Mouse (Mus musculus) stomach, embryonic 14.5 days (tissue): Measurements from ENCODE around the gene Mroh2a. TPM values are rescaled to one million over a fixed set of nuclear protein-coding genes. Genes with fewer than 3 reads are reported as not detected.
"Not testable (repeated sequence)": the region's sequence is repeated elsewhere in the genome, so short reads cannot be mapped to it uniquely, and the experiment has no call there.

Experiments used
- ATAC-seq: fragments of 200-750 bp; cut with Nextera tagmentation; 2 replicates; pipeline ENCODE4 v1.8.0; 2017; ENCODE audit warnings: low read depth, moderate TSS enrichment; ENCODE audit not compliant: insufficient number of reproducible peaks, insufficient read depth, low FRiP score
- H3K27ac ChIP-seq: fragments of 300-500 bp; sonication (generic); 2 replicates; pipeline ENCODE4 v1.5.1; 2014; ENCODE audit warnings: mild to moderate bottlenecking, low read length, moderate library complexity, mixed read lengths
- H3K27me3 ChIP-seq: fragments of 300-500 bp; sonication (generic); 2 replicates; pipeline ENCODE4 v1.6.1; 2014; ENCODE audit warnings: low read length, control low read depth, mixed read lengths; ENCODE audit not compliant: control insufficient read depth, insufficient read depth
- H3K36me3 ChIP-seq: fragments of 300-500 bp; sonication (generic); 2 replicates; pipeline ENCODE4 v1.6.1; 2014; ENCODE audit warnings: mild to moderate bottlenecking, control low read depth, low read length, moderate library complexity, mixed read lengths; ENCODE audit not compliant: control insufficient read depth, insufficient read depth
- H3K4me1 ChIP-seq: fragments of 300-500 bp; sonication (generic); 2 replicates; pipeline ENCODE4 v1.6.1; 2014; ENCODE audit warnings: low read length, control low read depth, mixed read lengths; ENCODE audit not compliant: control insufficient read depth, insufficient read depth
- H3K4me2 ChIP-seq: fragments of 300-500 bp; sonication (generic); replicated peaks from 2 replicates; pipeline ENCODE4 v1.6.1; 2014; ENCODE audit warnings: low read depth, low read length, control low read depth
- H3K4me3 ChIP-seq: fragments of 300-500 bp; sonication (generic); 2 replicates; pipeline ENCODE4 v1.5.1; 2014; ENCODE audit warnings: low read depth, low read length, control low read depth
- H3K9ac ChIP-seq: fragments of 300-500 bp; sonication (generic); replicated peaks from 2 replicates; pipeline ENCODE4 v1.6.1; 2014; ENCODE audit warnings: low read depth, mild to moderate bottlenecking, control low read depth, low read length, moderate library complexity, mixed read lengths
- H3K9me3 ChIP-seq: fragments of 300-500 bp; sonication (generic); 2 replicates; pipeline ENCODE4 v1.6.1; 2016; ENCODE audit warnings: low read depth, low read length, control low read depth; ENCODE audit not compliant: control insufficient read depth
- WGBS: fragments of 180-500 bp; shearing (Covaris S2); extraction: QIAGEN DNeasy Blood & Tissue Kit; methylation state at CpG from one replicate; pipeline ENCODE4 v1.1.7; 2014; 5-methylcytosine and 5-hydroxymethylcytosine counted together
- polyA plus RNA-seq: library from polyadenylated mRNA; unstranded; fragments of >200 nt; fragmentation: Nextera tagmentation; extraction: Ambion mirVana; gene quantifications from 2 replicates; pipeline ENCODE4 v1.2.1, GENCODE M21; 2014

Gene Mroh2a
- polyA plus RNA-seq, 1 experiment from 2014 or later, result 1.9 TPM

GRCm38 (mm10) chr1:88223011-88223515 lies 3.7 kb upstream of the Mroh2a start:
- H3K27ac ChIP-seq, H3K4me2 ChIP-seq, H3K4me1 ChIP-seq, ATAC-seq, H3K4me3 ChIP-seq, H3K27me3 ChIP-seq, H3K9ac ChIP-seq, H3K36me3 ChIP-seq: not testable (repeated sequence)
- H3K9me3 ChIP-seq, result peaks cover 28% of the 10 kb centered on the region

DNA sequence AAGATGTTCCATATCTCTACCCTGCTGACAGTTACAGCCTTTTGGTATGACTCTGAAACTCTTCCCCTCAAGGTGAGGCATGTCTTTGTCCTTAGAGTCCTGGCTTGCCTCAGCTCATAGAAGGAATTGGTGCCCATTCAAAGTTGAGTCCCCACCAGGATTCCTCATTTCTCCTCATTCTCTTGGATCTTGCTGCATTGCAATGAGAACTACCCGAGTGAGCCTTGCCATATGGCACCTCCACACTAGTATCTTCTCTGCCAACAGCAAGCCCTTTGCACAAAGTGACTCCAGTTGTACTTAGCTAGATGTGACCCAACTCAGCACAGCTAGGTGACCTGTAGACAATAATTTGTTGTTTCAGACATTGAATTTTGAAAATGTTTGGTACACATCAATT lies 3.2 kb upstream of the Mroh2a start:
- Histone ChIP-seq H3K9me3 (peaks cover 33% of the 10 kb centered on the region), H3K4me3 (no peak overlapping the region), H3K27me3 (no peaks in the 10 kb centered on the region), H3K36me3 (no peaks in the 10 kb centered on the region), H3K4me2 (no peak overlapping the region), H3K9ac (no peak overlapping the region), H3K4me1 (no peaks in the 10 kb centered on the region), H3K27ac (no peak overlapping the region)
- WGBS, result 46% methylated on average over 1 of the region's 1 CpGs
- ATAC-seq, result no peak

DNA sequence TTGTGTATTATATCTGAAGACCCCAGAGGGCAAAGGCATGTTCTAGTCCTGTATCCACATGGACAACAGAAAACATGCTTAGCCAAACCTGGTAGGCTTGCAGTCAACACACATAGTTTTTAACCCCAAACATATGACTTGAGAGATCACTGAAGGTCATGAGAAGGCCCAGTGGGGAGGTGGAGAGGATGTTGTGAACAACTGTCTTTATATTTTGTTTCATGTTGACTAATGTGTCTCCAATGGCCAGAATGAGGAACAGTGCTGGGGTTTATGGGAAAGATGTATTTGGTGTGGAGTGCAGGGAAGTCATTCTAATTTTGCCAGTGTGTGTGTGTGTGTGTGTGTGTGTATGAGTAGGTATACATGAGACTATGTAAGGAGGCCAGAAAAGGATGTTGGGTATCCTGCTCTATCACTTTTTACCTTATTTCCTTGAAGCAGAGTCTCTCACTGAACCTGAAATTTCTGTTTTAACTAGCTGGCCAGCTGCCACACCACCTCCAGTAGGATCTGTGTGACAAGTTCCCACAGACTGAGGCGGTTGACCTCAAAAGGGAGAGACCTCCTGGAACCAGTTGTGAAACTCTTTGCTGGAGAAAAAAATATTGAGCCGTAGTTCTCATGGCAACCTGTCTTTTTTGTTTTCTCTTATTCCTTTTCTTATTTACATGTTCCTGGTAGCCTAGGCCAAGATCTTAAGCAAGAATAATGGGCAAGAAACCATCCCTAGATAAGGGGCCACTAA lies 2.6 kb upstream of the Mroh2a start:
- Histone ChIP-seq H3K4me1 (no peaks in the 10 kb centered on the region), H3K27ac (no peak overlapping the region), H3K4me2 (no peak overlapping the region), H3K9me3 (peaks cover 39% of the 10 kb centered on the region), H3K36me3 (no peaks in the 10 kb centered on the region), H3K4me3 (no peak overlapping the region), H3K9ac (no peak overlapping the region), H3K27me3 (no peaks in the 10 kb centered on the region)
- no peak for ATAC-seq
- WGBS, result 69% methylated on average over 2 of the region's 2 CpGs

DNA sequence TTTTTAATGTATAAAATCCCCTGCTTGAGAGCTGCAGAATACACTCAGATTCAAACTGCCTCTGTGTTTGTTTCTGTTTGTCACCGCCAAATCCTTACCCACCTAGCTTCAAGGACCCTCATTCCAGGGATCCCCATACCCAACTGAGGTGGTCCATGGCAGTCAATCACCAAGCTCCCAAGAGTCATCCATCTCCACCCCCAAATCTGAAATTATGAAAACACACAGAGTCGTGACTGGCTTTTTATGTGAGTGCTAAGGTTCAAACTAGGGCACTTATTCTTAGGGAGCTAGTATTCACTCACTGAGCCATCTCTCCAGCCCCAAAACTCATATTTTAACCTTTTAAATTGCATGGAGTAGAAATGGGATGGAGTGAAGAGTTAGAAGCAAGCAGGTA lies 1.5 kb upstream of the Mroh2a start:
- H3K9ac ChIP-seq, ATAC-seq, H3K4me2 ChIP-seq, H3K4me1 ChIP-seq, H3K36me3 ChIP-seq, H3K4me3 ChIP-seq, H3K27ac ChIP-seq, H3K27me3 ChIP-seq: not testable (repeated sequence)
- 34% methylated on average over 2 of the region's 2 CpGs for WGBS
- H3K9me3 ChIP-seq, result peaks cover 50% of the 10 kb centered on the region

- Histone ChIP-seq H3K9ac (no peak overlapping the region), H3K9me3 (peaks cover 54% of the 10 kb centered on the region), H3K27me3 (no peaks in the 10 kb centered on the region), H3K36me3 (no peaks in the 10 kb centered on the region), H3K27ac (no peak overlapping the region), H3K4me2 (no peak overlapping the region), H3K4me1 (no peaks in the 10 kb centered on the region), H3K4me3 (no peak overlapping the region)
- no peak for ATAC-seq
Measured at GRCm38 (mm10) chr1:88225741-88226140, 1.0 kb upstream of the Mroh2a start.

DNA sequence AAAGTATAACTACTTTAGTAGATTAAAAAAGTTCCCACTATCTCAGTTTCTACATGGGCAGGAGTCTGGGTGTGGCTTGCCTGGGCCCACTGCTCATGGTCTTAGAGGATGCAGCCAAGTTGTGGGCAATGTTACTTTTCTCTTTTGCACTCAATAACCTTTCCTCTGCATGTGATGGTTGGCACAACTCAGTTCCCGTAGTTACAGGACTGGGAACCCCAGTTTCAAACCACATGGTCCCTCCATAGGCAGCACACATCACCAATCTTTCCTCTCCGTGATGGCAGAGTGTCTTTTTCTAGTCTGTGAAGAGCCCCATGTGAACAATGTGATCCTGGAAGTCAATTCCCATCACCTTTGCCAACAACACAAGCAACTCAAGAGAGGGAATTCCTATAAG lies 696 bp downstream of the Mroh2a start:
- H3K9me3 ChIP-seq, result peaks cover 67% of the 10 kb centered on the region
- WGBS, result 59% methylated on average over 2 of the region's 2 CpGs

GRCm38 (mm10) chr1:88228121-88228520 lies 1.3 kb downstream of the Mroh2a start:
- H3K4me2 ChIP-seq, result no peak overlapping the region
- no peaks in the 10 kb centered on the region for H3K27me3 ChIP-seq
- no peak overlapping the region for H3K9ac ChIP-seq
- WGBS, result 71% methylated on average over 7 of the region's 7 CpGs
- 0 out of 2 replicates have a peak, but pooled peaks have one; percentile 3 for ATAC-seq
- H3K9me3 ChIP-seq, result peaks cover 74% of the 10 kb centered on the region
- no peak overlapping the region for H3K4me3 ChIP-seq
- H3K27ac ChIP-seq, result no peak overlapping the region
- no peaks in the 10 kb centered on the region for H3K4me1 ChIP-seq
- H3K36me3 ChIP-seq, result no peaks in the 10 kb centered on the region

More for the DNA sequence above, 696 bp downstream of the Mroh2a start:
- Histone ChIP-seq H3K27me3 (no peaks in the 10 kb centered on the region), H3K36me3 (no peaks in the 10 kb centered on the region), H3K27ac (no peak overlapping the region), H3K9ac (no peak overlapping the region), H3K4me3 (no peak overlapping the region), H3K4me1 (no peaks in the 10 kb centered on the region), H3K4me2 (no peak overlapping the region)
- no peak for ATAC-seq

DNA sequence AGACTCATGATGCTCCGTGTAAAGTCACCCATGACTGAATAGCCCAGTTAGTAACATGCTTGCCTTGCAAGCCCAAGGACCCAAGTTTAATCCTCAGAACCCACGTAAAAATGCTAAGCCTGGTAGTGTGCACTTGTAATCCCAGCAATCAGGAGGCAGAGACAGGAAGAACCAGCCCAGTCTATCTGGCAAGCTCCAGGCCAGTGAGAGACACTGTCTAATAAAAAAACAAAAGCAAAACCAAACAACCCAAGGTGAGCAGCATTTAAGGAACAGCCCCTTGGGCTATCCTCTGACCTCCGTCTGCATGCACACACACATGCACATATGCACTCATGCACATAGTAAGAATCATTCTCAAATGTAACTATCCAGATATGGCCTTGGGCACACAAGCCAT lies 2.8 kb downstream of the Mroh2a start:
- peaks cover 87% of the 10 kb centered on the region for H3K9me3 ChIP-seq
- no peaks in the 10 kb centered on the region for H3K4me1 ChIP-seq
- H3K9ac ChIP-seq, result no peak overlapping the region
- H3K27ac ChIP-seq, result no peak overlapping the region
- H3K4me2 ChIP-seq, result no peak overlapping the region
- 78% methylated on average over 3 of the region's 3 CpGs for WGBS
- H3K4me3 ChIP-seq, result no peak overlapping the region
- no peak for ATAC-seq
- no peaks in the 10 kb centered on the region for H3K27me3 ChIP-seq
- no peaks in the 10 kb centered on the region for H3K36me3 ChIP-seq

GRCm38 (mm10) chr1:88229986-88230385 lies 3.2 kb downstream of the Mroh2a start:
- H3K27me3 ChIP-seq, result no peaks in the 10 kb centered on the region
- H3K4me3 ChIP-seq, result no peak overlapping the region
- peaks cover 92% of the 10 kb centered on the region for H3K9me3 ChIP-seq
- no peak for ATAC-seq
- no peak overlapping the region for H3K4me2 ChIP-seq
- no peak overlapping the region for H3K9ac ChIP-seq
- no peaks in the 10 kb centered on the region for H3K36me3 ChIP-seq
- H3K4me1 ChIP-seq, result no peaks in the 10 kb centered on the region
- 84% methylated on average over 5 of the region's 5 CpGs for WGBS
- no peak overlapping the region for H3K27ac ChIP-seq
